Mouse (Mus musculus) heart, postnatal 10 days (tissue): Measurements from ENCODE around the gene Adamts17. TPM values are rescaled to one million over a fixed set of nuclear protein-coding genes. Genes with fewer than 3 reads are reported as not detected.

Experiments
- DNase-seq, 2 experiments: peaks; one replicate each; pipeline ENCODE4 v3.0.0; 2021
- intact Hi-C: fragments of 180-260 bp; cut with DNase I; formaldehyde crosslinking; loops from one replicate; pipeline ENCODE4 v1.15.1; 2025
- total RNA-seq, 2 experiments: library from RNA; stranded (reverse); gene quantifications; 2 replicates each; pipeline ENCODE4 v1.2.3; 2021

Adamts17 gene
- total RNA-seq, result 10 to 100 TPM; 15.9 to 18.4 TPM

- peak; percentile 95 to 96 for DNase-seq
- intact Hi-C loops, result loop anchor here (1.0 to 5.0 kb wide), 6 partner anchors 19 to 359 kb away; no protein-coding TSS in a partner anchor
Measured at GRCm38 (mm10) chr7:66839463-66840007, at the start of gene Adamts17. Gene Adamts17, plus strand, starts transcription at chr7:66839735.

GRCm38 (mm10) chr7:66789860-66790748, 49.4 kb upstream of the Adamts17 start:
- intact Hi-C loops, result no loop called here
- DNase-seq, result peak; percentile 35 to 46

- intact Hi-C loops, result no loop called here
- no peak for DNase-seq
Measured at GRCm38 (mm10) chr7:66791022-66791421, 48.5 kb upstream of the Adamts17 start.

- DNase-seq, result no peak
- intact Hi-C loops, result no loop called here
Measured at GRCm38 (mm10) chr7:66796909-66797308, 42.6 kb upstream of the Adamts17 start.

- intact Hi-C loops, result no loop called here
- no peak for DNase-seq
Measured at GRCm38 (mm10) chr7:66797345-66797744, 42.2 kb upstream of the Adamts17 start.

- intact Hi-C loops, result no loop called here
- no peak for DNase-seq
Measured at GRCm38 (mm10) chr7:66798826-66799225, 40.7 kb upstream of the Adamts17 start.

- peak; percentile 37 to 38 for DNase-seq
- intact Hi-C loops, result no loop called here
Measured at GRCm38 (mm10) chr7:66800784-66801183, 38.8 kb upstream of the Adamts17 start.

- peak; percentile 74 to 86 for DNase-seq
Measured at GRCm38 (mm10) chr7:66801785-66802184, 37.8 kb upstream of the Adamts17 start.

GRCm38 (mm10) chr7:66803798-66804197, 35.7 kb upstream of the Adamts17 start:
- intact Hi-C loops, result no loop called here
- no peak for DNase-seq

More at GRCm38 (mm10) chr7:66801785-66802184, 37.8 kb upstream of the Adamts17 start:
- intact Hi-C loops, result no loop called here

- intact Hi-C loops, result no loop called here
- DNase-seq, result no peak
Measured at GRCm38 (mm10) chr7:66806801-66807200, 32.7 kb upstream of the Adamts17 start.

- no peak for DNase-seq
- intact Hi-C loops, result no loop called here
Measured at GRCm38 (mm10) chr7:66810436-66810835, 29.1 kb upstream of the Adamts17 start.

- DNase-seq, result no peak
- intact Hi-C loops, result no loop called here
Measured at GRCm38 (mm10) chr7:66811294-66811693, 28.2 kb upstream of the Adamts17 start.

GRCm38 (mm10) chr7:66812289-66812688, 27.2 kb upstream of the Adamts17 start:
- DNase-seq, result no peak
- intact Hi-C loops, result no loop called here

GRCm38 (mm10) chr7:66812737-66813136, 26.8 kb upstream of the Adamts17 start:
- intact Hi-C loops, result no loop called here
- DNase-seq, result no peak

GRCm38 (mm10) chr7:66813172-66813571, 26.4 kb upstream of the Adamts17 start:
- intact Hi-C loops, result no loop called here
- DNase-seq, result no peak

- intact Hi-C loops, result no loop called here
- DNase-seq, result peak; percentile 45 to 47
Measured at GRCm38 (mm10) chr7:66815526-66815925, 24.0 kb upstream of the Adamts17 start.

GRCm38 (mm10) chr7:66820034-66820433, 19.5 kb upstream of the Adamts17 start:
- intact Hi-C loops, result loop anchor here (1.0 to 5.0 kb wide), 3 partner anchors 19 to 812 kb away; partner anchors contain the start of gene Adamts17
- peak; percentile 65 to 79 for DNase-seq

- no peak for DNase-seq
- intact Hi-C loops, result no loop called here
Measured at GRCm38 (mm10) chr7:66830803-66831202, 8.7 kb upstream of the Adamts17 start.

- DNase-seq, result peak; percentile 71 to 74
- intact Hi-C loops, result no loop called here
Measured at GRCm38 (mm10) chr7:66831295-66831694, 8.2 kb upstream of the Adamts17 start.

- peak; percentile 54 to 61 for DNase-seq
Measured at GRCm38 (mm10) chr7:66840008-66840719, 629 bp downstream of the Adamts17 start.

GRCm38 (mm10) chr7:66841165-66841564, 1.6 kb downstream of the Adamts17 start:
- intact Hi-C loops, result loop anchor here (2.0 to 5.0 kb wide), 4 partner anchors 116 to 358 kb away; no protein-coding TSS in a partner anchor
- no peak for DNase-seq

More at GRCm38 (mm10) chr7:66840008-66840719, 629 bp downstream of the Adamts17 start:
- intact Hi-C loops, result loop anchor here (2.0 to 5.0 kb wide), 4 partner anchors 117 to 359 kb away; no protein-coding TSS in a partner anchor
